Mouse (Mus musculus) liver, adult 2 months (tissue): ENCODE measurements around the gene Snx21. TPM values are rescaled to one million over a fixed set of nuclear protein-coding genes. Genes with fewer than 3 reads are reported as not detected.

Experiments
- DNase-seq: peaks from one replicate; pipeline ENCODE4 v3.0.0-alpha.2; 2011; ENCODE audit warnings: low read depth, low spot score; ENCODE audit errors: extremely low read depth
- H3K27ac ChIP-seq: fragments of 200-500 bp; replicated peaks from 2 replicates; pipeline ENCODE4 v1.5.1; 2012; ENCODE audit warnings: low read depth, mild to moderate bottlenecking, control low read depth, inconsistent platforms, low read length; ENCODE audit not compliant: insufficient read depth
- H3K27me3 ChIP-seq: fragments of 200-500 bp; 2 replicates; pipeline ENCODE4 v1.6.1; 2012; ENCODE audit warnings: mild to moderate bottlenecking, moderate library complexity, low read length, inconsistent platforms; ENCODE audit not compliant: control insufficient read depth, insufficient read depth
- H3K36me3 ChIP-seq: fragments of 200-500 bp; 2 replicates; pipeline ENCODE4 v1.6.1; 2012; ENCODE audit warnings: low read length, inconsistent platforms; ENCODE audit not compliant: control insufficient read depth, insufficient read depth
- H3K4me1 ChIP-seq: fragments of 200-500 bp; 2 replicates; pipeline ENCODE4 v1.6.1; 2011; ENCODE audit warnings: low read length; ENCODE audit not compliant: control insufficient read depth, insufficient read depth
- H3K4me3 ChIP-seq: fragments of 200-500 bp; 2 replicates; pipeline ENCODE4 v1.5.1; 2011; ENCODE audit warnings: low read depth, mild to moderate bottlenecking, control low read depth, low read length, moderate library complexity; ENCODE audit not compliant: insufficient read depth
- H3K79me2 ChIP-seq: fragments of 200-500 bp; 2 replicates; pipeline ENCODE4 v1.6.1; 2012; ENCODE audit warnings: inconsistent platforms, mild to moderate bottlenecking, low read length, moderate library complexity; ENCODE audit not compliant: control insufficient read depth, insufficient read depth
- H3K9ac ChIP-seq: fragments of 200-500 bp; 2 replicates; pipeline ENCODE4 v1.6.1; 2012; ENCODE audit warnings: low read depth, mild to moderate bottlenecking, control low read depth, inconsistent platforms, low read length
- CTCF ChIP-seq: fragments of 200-500 bp; IDR thresholded peaks from 2 replicates; pipeline ENCODE4 v1.5.1; 2011; ENCODE audit warnings: low read depth, low read length, control low read depth
- POLR2A ChIP-seq: fragments of 200-500 bp; IDR thresholded peaks from 2 replicates; pipeline ENCODE4 v1.6.1; 2011; ENCODE audit warnings: low read length, control low read depth; ENCODE audit not compliant: insufficient read depth; ENCODE audit errors: extremely low read depth
- WGBS: fragments of 180-500 bp; shearing (Covaris S2); methylation state at CpG from one replicate; pipeline ENCODE4 v1.1.7; 2018; 5-methylcytosine and 5-hydroxymethylcytosine counted together
- polyA plus RNA-seq: library from polyadenylated mRNA; depleted of rRNA; stranded (reverse); fragments of >200 nt; gene quantifications from 2 replicates; pipeline ENCODE4 v1.2.3, GENCODE M21; 2012
- total RNA-seq: library from RNA; depleted of rRNA; stranded (reverse); fragments of >200 nt; gene quantifications from 2 replicates; pipeline ENCODE4 v1.2.3, GENCODE M21; 2014

Gene Snx21
- total and polyA plus RNA-seq, 2 experiments, result 10.8 to 14.4 TPM

GRCm38 (mm10) chr2:164773229-164773988 lies 12.2 kb upstream of the Snx21 start:
- Histone ChIP-seq H3K9ac (no peak overlapping the region), H3K27me3 (no peaks in the 10 kb centered on the region), H3K27ac (no peak overlapping the region), H3K79me2 (no peaks in the 10 kb centered on the region), H3K4me3 (no peak overlapping the region), H3K4me1 (no peaks in the 10 kb centered on the region), H3K36me3 (no peaks in the 10 kb centered on the region)
- 90% methylated on average over 14 of the region's 14 CpGs for WGBS
- TF ChIP-seq POLR2A (no peak), CTCF (no peak)
- DNase-seq, result no peak

GRCm38 (mm10) chr2:164773989-164774364 lies 11.6 kb upstream of the Snx21 start:
- Histone ChIP-seq H3K79me2 (no peaks in the 10 kb centered on the region), H3K4me3 (no peak overlapping the region), H3K9ac (no peak overlapping the region), H3K36me3 (no peaks in the 10 kb centered on the region), H3K27me3 (no peaks in the 10 kb centered on the region), H3K4me1 (no peaks in the 10 kb centered on the region), H3K27ac (no peak overlapping the region)
- 76% methylated on average over 5 of the region's 5 CpGs for WGBS
- DNase-seq, result no peak
- TF ChIP-seq POLR2A, result no peak

GRCm38 (mm10) chr2:164776130-164776529 lies 9.5 kb upstream of the Snx21 start:
- Histone ChIP-seq H3K27me3 (no peaks in the 10 kb centered on the region), H3K27ac (no peak overlapping the region), H3K36me3 (no peaks in the 10 kb centered on the region), H3K4me3 (no peak overlapping the region), H3K79me2 (no peaks in the 10 kb centered on the region), H3K4me1 (no peaks in the 10 kb centered on the region), H3K9ac (no peak overlapping the region)
- WGBS, result 91% methylated on average over 6 of the region's 6 CpGs
- DNase-seq, result no peak
- TF ChIP-seq POLR2A, result no peak
- no peak for TF ChIP-seq CTCF

- Histone ChIP-seq H3K36me3 (no peaks in the 10 kb centered on the region), H3K4me1 (no peaks in the 10 kb centered on the region), H3K4me3 (no peak overlapping the region), H3K27ac (no peak overlapping the region), H3K27me3 (no peaks in the 10 kb centered on the region), H3K79me2 (no peaks in the 10 kb centered on the region), H3K9ac (no peak overlapping the region)
- no peak for DNase-seq
- WGBS, result 69% methylated on average over 17 of the region's 17 CpGs
- no peak for TF ChIP-seq POLR2A
- no peak for TF ChIP-seq CTCF
These were observed 8.8 kb upstream of the Snx21 start for GRCm38 (mm10) chr2:164776801-164777200.

- no peak overlapping the region for H3K4me3 ChIP-seq
- H3K9ac ChIP-seq, result no peak overlapping the region
- no peaks in the 10 kb centered on the region for H3K36me3 ChIP-seq
- H3K27ac ChIP-seq, result no peak overlapping the region
- H3K79me2 ChIP-seq, result no peaks in the 10 kb centered on the region
- TF ChIP-seq CTCF (no peak), POLR2A (no peak)
- DNase-seq, result no peak
- H3K4me1 ChIP-seq, result no peaks in the 10 kb centered on the region
- no peaks in the 10 kb centered on the region for H3K27me3 ChIP-seq
- 81% methylated on average over 30 of the region's 30 CpGs for WGBS
These were observed 8.2 kb upstream of the Snx21 start for GRCm38 (mm10) chr2:164777246-164778014.

- TF ChIP-seq CTCF (no peak), POLR2A (no peak)
- no peak for DNase-seq
- Histone ChIP-seq H3K27me3 (no peaks in the 10 kb centered on the region), H3K36me3 (no peaks in the 10 kb centered on the region), H3K27ac (no peak overlapping the region), H3K4me3 (no peak overlapping the region), H3K4me1 (no peaks in the 10 kb centered on the region), H3K9ac (no peak overlapping the region), H3K79me2 (no peaks in the 10 kb centered on the region)
- 83% methylated on average over 11 of the region's 11 CpGs for WGBS
These were observed 7.7 kb upstream of the Snx21 start for GRCm38 (mm10) chr2:164778015-164778287.
